Mouse (Mus musculus) midbrain, postnatal 0 days (tissue): ENCODE measurements around the gene Rasgrf2. TPM values are rescaled to one million over a fixed set of nuclear protein-coding genes. Genes with fewer than 3 reads are reported as not detected.
A peak's percentile ranks its signal among the peaks of the same experiment; 100 is the strongest.

ENCODE experiments used
- ATAC-seq: fragments of 200-750 bp; cut with Nextera tagmentation; 2 replicates; pipeline ENCODE4 v1.8.0; 2017; ENCODE audit warnings: moderate number of reproducible peaks, mild to moderate bottlenecking, moderate TSS enrichment, moderate library complexity; ENCODE audit not compliant: low FRiP score
- DNase-seq: peaks from one replicate; pipeline ENCODE4 v3.0.0-alpha.2; 2015; ENCODE audit warnings: low spot score
- H3K27ac ChIP-seq: fragments of 300-500 bp; sonication (generic); 2 replicates; pipeline ENCODE4 v1.5.1; 2014; ENCODE audit warnings: low read depth, mild to moderate bottlenecking, low read length, mixed read lengths
- H3K27me3 ChIP-seq: fragments of 300-500 bp; sonication (generic); 2 replicates; pipeline ENCODE4 v1.6.1; 2014; ENCODE audit warnings: low read length, control low read depth, mixed read lengths; ENCODE audit not compliant: insufficient read depth
- H3K36me3 ChIP-seq: fragments of 300-500 bp; sonication (generic); 2 replicates; pipeline ENCODE4 v1.6.1; 2014; ENCODE audit warnings: low read length, control low read depth, mixed read lengths; ENCODE audit not compliant: insufficient read depth
- H3K4me1 ChIP-seq: fragments of 300-500 bp; sonication (generic); 2 replicates; pipeline ENCODE4 v1.6.1; 2014; ENCODE audit warnings: mild to moderate bottlenecking, control low read depth, antibody characterized with exemption, low read length, mixed read lengths; ENCODE audit not compliant: insufficient read depth
- H3K4me2 ChIP-seq: fragments of 300-500 bp; sonication (generic); 2 replicates; pipeline ENCODE4 v1.6.1; 2014; ENCODE audit warnings: low read depth, mild to moderate bottlenecking, low read length, mixed read lengths; ENCODE audit not compliant: poor library complexity, severe bottlenecking
- H3K4me3 ChIP-seq: fragments of 300-500 bp; sonication (generic); 2 replicates; pipeline ENCODE4 v1.5.1; 2014; ENCODE audit warnings: low read depth, mild to moderate bottlenecking, low read length, moderate library complexity
- H3K9ac ChIP-seq: fragments of 300-500 bp; sonication (generic); replicated peaks from 2 replicates; pipeline ENCODE4 v1.6.1; 2014; ENCODE audit warnings: mild to moderate bottlenecking, low read length, moderate library complexity, mixed read lengths; ENCODE audit not compliant: poor library complexity, severe bottlenecking
- H3K9me3 ChIP-seq: fragments of 300-500 bp; sonication (generic); 2 replicates; pipeline ENCODE4 v1.6.1; 2016; ENCODE audit warnings: low read length, control low read depth
- CTCF ChIP-seq: IDR thresholded peaks from 2 replicates; pipeline ENCODE4 v1.5.1; 2016; ENCODE audit warnings: antibody characterized with exemption, mild to moderate bottlenecking
- WGBS: fragments of 180-500 bp; shearing (Covaris S2); extraction: QIAGEN DNeasy Blood & Tissue Kit; methylation state at CpG from one replicate; pipeline ENCODE4 v1.1.7; 2014; 5-methylcytosine and 5-hydroxymethylcytosine counted together
- polyA plus RNA-seq: library from polyadenylated mRNA; unstranded; fragments of >200 nt; fragmentation: Nextera tagmentation; extraction: Ambion mirVana; gene quantifications from 2 replicates; pipeline ENCODE4 v1.2.1, GENCODE M21; 2015
- total RNA-seq: library from RNA; depleted of rRNA; stranded (reverse); fragments of >200 nt; gene quantifications from 2 replicates; pipeline ENCODE4 v1.2.3, GENCODE M21; 2014

Gene Rasgrf2
- total and polyA plus RNA-seq, 2 experiments from 2014 or later: 16.7 to 105 TPM

DNA sequence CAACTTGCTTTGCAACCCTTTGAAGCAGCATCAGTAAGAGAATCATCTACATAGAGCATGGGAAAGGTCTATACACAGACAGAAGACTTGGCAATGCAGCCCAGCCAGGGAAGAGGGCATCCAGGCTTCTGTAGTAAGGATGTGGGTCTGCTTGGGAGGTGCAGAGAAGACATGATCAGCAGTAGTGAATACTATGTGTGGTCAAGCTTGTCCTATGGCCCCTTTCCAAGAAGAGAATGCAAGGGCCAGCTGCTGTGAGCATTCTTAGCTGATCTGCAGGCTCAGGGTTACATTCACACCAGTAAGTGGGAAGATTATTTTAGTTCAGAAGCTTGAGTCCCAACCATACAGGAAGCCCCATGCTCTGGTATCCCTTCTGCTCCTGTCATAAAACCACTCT lies 175.0 kb downstream of the Rasgrf2 start:
- H3K4me3 ChIP-seq: no peak overlapping the region
- no peak overlapping the region for H3K27ac ChIP-seq
- no peak overlapping the region for H3K4me2 ChIP-seq
- TF ChIP-seq CTCF: no peak
- H3K9me3 ChIP-seq: no peaks in the 10 kb centered on the region
- no peaks in the 10 kb centered on the region for H3K4me1 ChIP-seq
- H3K27me3 ChIP-seq: no peaks in the 10 kb centered on the region
- no peak for DNase-seq
- no peaks in the 10 kb centered on the region for H3K36me3 ChIP-seq
- no peak overlapping the region for H3K9ac ChIP-seq
- no peak for ATAC-seq

DNA sequence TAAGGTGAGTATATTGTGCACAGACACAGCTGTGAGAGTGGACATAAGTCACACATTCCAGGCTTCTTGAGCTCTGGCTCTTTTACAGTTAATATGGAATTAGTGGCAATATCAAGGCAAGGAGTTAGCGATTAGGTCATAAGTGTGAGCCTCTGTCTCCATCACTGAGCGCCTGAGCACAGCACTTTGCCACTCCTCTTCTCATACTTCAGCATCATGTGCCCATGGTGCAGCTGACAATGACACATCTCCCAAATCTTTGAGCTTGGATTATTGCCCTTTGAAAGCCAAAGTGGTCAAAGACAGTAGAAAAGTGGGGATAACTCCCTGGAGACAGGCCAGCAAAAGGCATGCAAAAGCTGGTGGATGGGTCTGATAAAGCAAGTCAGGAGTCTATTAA lies 175.8 kb downstream of the Rasgrf2 start:
- H3K9ac ChIP-seq: no peak overlapping the region
- H3K9me3 ChIP-seq: no peaks in the 10 kb centered on the region
- H3K4me2 ChIP-seq: no peak overlapping the region
- no peaks in the 10 kb centered on the region for H3K27me3 ChIP-seq
- no peaks in the 10 kb centered on the region for H3K36me3 ChIP-seq
- no peak overlapping the region for H3K4me3 ChIP-seq
- 82% methylated on average over 2 of the region's 2 CpGs for WGBS
- no peak for TF ChIP-seq CTCF
- H3K27ac ChIP-seq: no peak overlapping the region
- DNase-seq (no peak), ATAC-seq (no peak)
- no peaks in the 10 kb centered on the region for H3K4me1 ChIP-seq

DNA sequence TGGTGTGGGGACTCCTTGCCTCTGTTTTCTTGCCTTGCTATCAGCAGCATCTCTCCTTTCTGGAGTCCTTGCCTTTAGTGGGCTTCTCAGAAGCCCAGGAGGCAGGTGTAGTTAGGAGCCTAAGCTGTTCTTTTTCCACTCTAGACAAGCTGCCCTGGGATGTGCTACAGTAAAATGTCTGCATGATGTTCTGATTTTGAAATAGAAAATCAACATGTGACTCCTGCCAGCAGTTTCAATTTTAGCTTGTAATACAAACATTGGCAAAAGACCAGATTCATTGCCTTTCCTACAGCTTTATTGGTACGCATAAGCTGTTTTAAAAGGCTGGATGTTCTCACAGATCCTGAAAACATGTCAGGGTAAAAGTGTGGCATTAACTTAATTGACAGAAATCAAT lies 176.3 kb downstream of the Rasgrf2 start:
- no peaks in the 10 kb centered on the region for H3K27me3 ChIP-seq
- DNase-seq: no peak
- H3K27ac ChIP-seq: no peak overlapping the region
- H3K36me3 ChIP-seq: no peaks in the 10 kb centered on the region
- no peaks in the 10 kb centered on the region for H3K4me1 ChIP-seq
- 89% methylated on average over 1 of the region's 1 CpGs for WGBS
- no peak for ATAC-seq
- no peak overlapping the region for H3K9ac ChIP-seq
- TF ChIP-seq CTCF: no peak
- H3K4me2 ChIP-seq: no peak overlapping the region
- no peaks in the 10 kb centered on the region for H3K9me3 ChIP-seq
- H3K4me3 ChIP-seq: no peak overlapping the region

DNA sequence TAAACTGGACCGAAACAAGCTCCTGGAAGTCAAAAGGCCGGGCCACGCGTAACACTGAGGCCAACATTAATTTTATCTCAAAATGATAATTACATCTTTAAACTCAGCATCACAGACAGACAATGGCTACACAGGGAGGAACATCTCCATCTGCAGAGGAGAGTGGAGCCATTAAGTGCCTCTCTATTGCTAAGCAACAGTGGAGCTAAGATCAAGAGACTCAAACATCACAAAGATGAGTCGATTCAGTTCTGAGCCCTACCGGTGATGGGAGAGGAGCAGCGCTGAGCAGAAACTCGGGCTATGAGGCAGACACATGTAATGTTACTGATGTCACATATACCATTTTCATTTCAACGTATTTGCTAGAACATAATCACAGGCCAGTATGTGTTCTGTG lies 191.3 kb downstream of the Rasgrf2 start:
- ATAC-seq (peak; percentile 74), DNase-seq (peak; percentile 9)
- H3K4me1 ChIP-seq: no peaks in the 10 kb centered on the region
- H3K27me3 ChIP-seq: no peaks in the 10 kb centered on the region
- no peak overlapping the region for H3K4me2 ChIP-seq
- H3K9me3 ChIP-seq: no peaks in the 10 kb centered on the region
- no peaks in the 10 kb centered on the region for H3K36me3 ChIP-seq
- no peak overlapping the region for H3K27ac ChIP-seq
- TF ChIP-seq CTCF: no peak
- WGBS: 77% methylated on average over 9 of the region's 9 CpGs
- no peak overlapping the region for H3K4me3 ChIP-seq
- no peak overlapping the region for H3K9ac ChIP-seq

DNA sequence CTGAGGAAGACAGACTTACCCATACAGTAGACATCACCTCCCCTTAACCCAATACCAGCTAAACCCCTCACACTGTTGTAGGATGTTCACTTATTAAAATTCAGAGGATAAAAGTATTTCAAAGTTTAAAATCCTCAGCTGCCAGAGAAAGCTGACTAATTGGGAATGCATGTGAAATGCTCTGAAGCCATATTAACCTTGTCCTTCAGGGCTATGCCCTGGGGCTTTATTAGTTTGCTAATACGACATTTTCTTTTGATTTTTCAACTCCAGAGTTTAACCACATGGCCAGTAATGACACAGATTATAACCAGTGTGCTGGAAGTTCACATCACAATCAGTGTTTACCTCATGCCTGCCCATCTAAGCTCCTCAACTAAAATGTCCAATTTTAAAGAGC lies 192.6 kb downstream of the Rasgrf2 start:
- DNase-seq (no peak), ATAC-seq (no peak; the same call in 1 of the 2 replicates)
- H3K27ac ChIP-seq: no peak overlapping the region
- no peaks in the 10 kb centered on the region for H3K27me3 ChIP-seq
- TF ChIP-seq CTCF: no peak
- H3K4me2 ChIP-seq: no peak overlapping the region
- H3K36me3 ChIP-seq: no peaks in the 10 kb centered on the region
- no peaks in the 10 kb centered on the region for H3K9me3 ChIP-seq
- H3K4me3 ChIP-seq: no peak overlapping the region
- no peak overlapping the region for H3K9ac ChIP-seq
- H3K4me1 ChIP-seq: no peaks in the 10 kb centered on the region
- 48% methylated on average over 1 of the region's 1 CpGs for WGBS

DNA sequence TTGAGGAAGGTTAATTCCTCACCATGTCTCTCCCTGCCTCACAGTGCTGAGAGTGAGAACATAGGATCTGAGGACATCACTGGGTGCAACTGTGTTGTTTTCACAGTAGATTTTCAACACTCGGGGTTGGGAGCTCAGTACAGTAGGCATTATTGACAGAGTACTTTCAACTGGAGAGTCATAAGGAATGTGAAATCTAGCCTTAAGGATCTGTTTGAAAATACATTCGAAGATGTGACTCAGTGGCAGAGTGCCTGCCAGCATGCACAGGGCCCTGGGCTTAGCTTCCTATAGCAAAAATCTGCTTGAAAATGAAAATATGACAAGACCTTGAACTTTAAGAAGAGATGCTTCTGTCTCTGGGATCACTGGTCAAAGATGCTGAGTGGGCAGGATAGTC lies 194.2 kb downstream of the Rasgrf2 start:
- H3K36me3 ChIP-seq: no peaks in the 10 kb centered on the region
- ATAC-seq (no peak), DNase-seq (no peak)
- no peak overlapping the region for H3K4me2 ChIP-seq
- no peaks in the 10 kb centered on the region for H3K9me3 ChIP-seq
- TF ChIP-seq CTCF: no peak
- no peak overlapping the region for H3K4me3 ChIP-seq
- H3K4me1 ChIP-seq: no peaks in the 10 kb centered on the region
- no peak overlapping the region for H3K9ac ChIP-seq
- H3K27me3 ChIP-seq: no peaks in the 10 kb centered on the region
- WGBS: 91% methylated on average over 2 of the region's 2 CpGs
- H3K27ac ChIP-seq: no peak overlapping the region
